Comparison of ENCODE assay signal across 12 mouse cellular contexts in the genomic region with DNA sequence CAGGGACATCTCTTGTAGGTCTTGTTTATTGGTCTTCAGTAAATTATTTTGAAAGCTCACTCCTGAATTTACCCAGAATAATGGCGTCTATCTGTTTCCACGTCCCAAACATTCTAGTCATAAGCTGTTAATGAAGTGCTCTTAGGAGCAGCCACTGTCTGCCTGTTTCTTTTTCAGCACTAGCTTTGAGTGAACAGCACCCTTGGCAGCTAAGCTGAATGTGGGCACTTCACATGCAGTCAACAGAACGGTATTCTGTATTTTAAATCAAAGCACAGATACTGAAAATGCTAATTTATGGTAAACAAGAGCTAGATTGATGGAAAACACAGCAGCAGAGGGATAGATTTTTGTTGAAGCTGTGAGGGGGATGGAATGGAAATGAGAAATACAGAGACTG.
DNase-seq lines count a peak whose midpoint lies in the region; ATAC-seq lines count a peak whose summit lies in the region.
"Had no signal": no experiment of that assay in that cellular context is flagged by ENCODE, and none has a peak within 500 bp of the region (broad histone marks: within the 10 kb centered on the region; RNA-seq: fewer than 3 reads in every experiment).

No protein-coding gene starts in this region.

- peak; percentile 70 for ATAC-seq in forebrain, embryonic 14.5 days
- ATAC-seq in embryonic facial prominence, embryonic 14.5 days (ENCODE audit: low read depth) = no peak
- no peak for ATAC-seq in CD4-positive, CD25-positive, alpha-beta regulatory T cell, adult 4 months

- H3K36me3 ChIP-seq in forebrain, embryonic 14.5 days (ENCODE audit: control insufficient read depth, insufficient read depth, low read length) = no peaks in the 10 kb centered on the region
- H3K36me3 ChIP-seq in forebrain, embryonic 10.5 days (replicated peaks) = no peaks in the 10 kb centered on the region
- H3K36me3 ChIP-seq in embryonic facial prominence, embryonic 14.5 days (ENCODE audit: control insufficient read depth, insufficient read depth, low read length) = no peaks in the 10 kb centered on the region
- H3K36me3 ChIP-seq: embryonic facial prominence, embryonic 13.5 days; lung, embryonic 15.5 days had no signal

- no peaks in the 10 kb centered on the region for H3K4me1 ChIP-seq in forebrain, embryonic 14.5 days (ENCODE audit: control insufficient read depth, insufficient read depth, low read length)
- no peaks in the 10 kb centered on the region for H3K4me1 ChIP-seq in forebrain, embryonic 10.5 days
- H3K4me1 ChIP-seq in embryonic facial prominence, embryonic 14.5 days (ENCODE audit: control insufficient read depth, insufficient read depth, low read length) = no peaks in the 10 kb centered on the region
- H3K4me1 ChIP-seq: embryonic facial prominence, embryonic 13.5 days; lung, embryonic 15.5 days had no signal

- 33% methylated on average over 3 of the region's 3 CpGs for WGBS in forebrain, embryonic 14.5 days
- 58% methylated on average over 3 of the region's 3 CpGs for WGBS in forebrain, embryonic 10.5 days
- 34% methylated on average over 3 of the region's 3 CpGs for WGBS in embryonic facial prominence, embryonic 14.5 days

- no peaks in the 10 kb centered on the region for H3K9me3 ChIP-seq in forebrain, embryonic 14.5 days (replicated peaks; ENCODE audit: control insufficient read depth, low read length)
- no peaks in the 10 kb centered on the region for H3K9me3 ChIP-seq in forebrain, embryonic 10.5 days
- no peaks in the 10 kb centered on the region for H3K9me3 ChIP-seq in embryonic facial prominence, embryonic 14.5 days (ENCODE audit: control insufficient read depth, low read length)
- H3K9me3 ChIP-seq: embryonic facial prominence, embryonic 13.5 days; lung, embryonic 15.5 days had no signal

- no peak overlapping the region for H3K9ac ChIP-seq in forebrain, embryonic 14.5 days (ENCODE audit: low read length)
- no peak overlapping the region for H3K9ac ChIP-seq in embryonic facial prominence, embryonic 14.5 days (ENCODE audit: low read depth, low read length)
- H3K9ac ChIP-seq: embryonic facial prominence, embryonic 13.5 days; lung, embryonic 15.5 days had no signal

- no peaks in the 10 kb centered on the region for H3K27me3 ChIP-seq in forebrain, embryonic 14.5 days (replicated peaks; ENCODE audit: control insufficient read depth, insufficient read depth, low read length)
- no peaks in the 10 kb centered on the region for H3K27me3 ChIP-seq in forebrain, embryonic 10.5 days (ENCODE audit: poor library complexity, severe bottlenecking)
- no peaks in the 10 kb centered on the region for H3K27me3 ChIP-seq in embryonic facial prominence, embryonic 14.5 days (replicated peaks; ENCODE audit: control insufficient read depth, insufficient read depth, low read length)
- H3K27me3 ChIP-seq: embryonic facial prominence, embryonic 13.5 days; lung, embryonic 15.5 days had no signal

- H3K4me3 ChIP-seq in forebrain, embryonic 14.5 days (ENCODE audit: low read depth, low read length) = no peak overlapping the region
- no peak overlapping the region for H3K4me3 ChIP-seq in forebrain, embryonic 10.5 days
- H3K4me3 ChIP-seq in embryonic facial prominence, embryonic 14.5 days (ENCODE audit: low read depth, low read length) = no peak overlapping the region
- H3K4me3 ChIP-seq: embryonic facial prominence, embryonic 13.5 days; gastrocnemius, adult 2 months; lung, embryonic 15.5 days had no signal

- H3K4me2 ChIP-seq in forebrain, embryonic 14.5 days (ENCODE audit: low read length) = no peak overlapping the region
- H3K4me2 ChIP-seq in embryonic facial prominence, embryonic 14.5 days (ENCODE audit: low read depth, low read length) = no peak overlapping the region
- H3K4me2 ChIP-seq: embryonic facial prominence, embryonic 13.5 days; lung, embryonic 15.5 days had no signal

- no peak overlapping the region for H3K27ac ChIP-seq in forebrain, embryonic 14.5 days (ENCODE audit: low read depth, low read length)
- no peak overlapping the region for H3K27ac ChIP-seq in forebrain, embryonic 10.5 days
- H3K27ac ChIP-seq in embryonic facial prominence, embryonic 14.5 days (replicated peaks; ENCODE audit: low read depth, low read length) = no peak overlapping the region
- H3K27ac ChIP-seq: embryonic facial prominence, embryonic 13.5 days; gastrocnemius, adult 2 months; lung, embryonic 15.5 days had no signal

- peak; percentile 68 for DNase-seq in forebrain, embryonic 14.5 days (ENCODE audit: low spot score)
- DNase-seq in forebrain, embryonic 10.5 days (ENCODE audit: extremely low spot score, low spot score) = no peak
- DNase-seq in layer of hippocampus, postnatal 14 days (ENCODE audit: low spot score in 2 of 2) = peak; percentile 1 to 29
- no peak for DNase-seq in layer of hippocampus, adult 11-12 months (ENCODE audit: low spot score)
- peak; percentile 11 for DNase-seq in Muller cell, postnatal 12 days (ENCODE audit: inconsistent ontology term)
- peak; percentile 35 for DNase-seq in embryonic facial prominence, embryonic 14.5 days (ENCODE audit: low spot score)
- no peak for DNase-seq in ovary, postnatal 14 days (ENCODE audit: low spot score)
- DNase-seq: gastrocnemius, adult 2 months; kidney, adult 18-20 months had no signal

Comparison
In these comparisons a context has a peak if more than half of its experiments do, and no peak if none do; other contexts are left out.
1. DNase-seq: peak in forebrain, embryonic 14.5 days (single experiment), layer of hippocampus, postnatal 14 days (2 of 2), Muller cell, postnatal 12 days (single experiment) and embryonic facial prominence, embryonic 14.5 days (single experiment); none in forebrain, embryonic 10.5 days (single experiment), layer of hippocampus, adult 11-12 months (single experiment) and ovary, postnatal 14 days (single experiment).